Mouse (Mus musculus): Measurements from ENCODE around the gene Ctcf. TPM values are rescaled to one million over a fixed set of nuclear protein-coding genes. Genes with fewer than 3 reads are reported as not detected.

The Ctcf gene
- polyA plus RNA-seq, 1 experiment from 2014 or later: 55.3 TPM

DNA sequence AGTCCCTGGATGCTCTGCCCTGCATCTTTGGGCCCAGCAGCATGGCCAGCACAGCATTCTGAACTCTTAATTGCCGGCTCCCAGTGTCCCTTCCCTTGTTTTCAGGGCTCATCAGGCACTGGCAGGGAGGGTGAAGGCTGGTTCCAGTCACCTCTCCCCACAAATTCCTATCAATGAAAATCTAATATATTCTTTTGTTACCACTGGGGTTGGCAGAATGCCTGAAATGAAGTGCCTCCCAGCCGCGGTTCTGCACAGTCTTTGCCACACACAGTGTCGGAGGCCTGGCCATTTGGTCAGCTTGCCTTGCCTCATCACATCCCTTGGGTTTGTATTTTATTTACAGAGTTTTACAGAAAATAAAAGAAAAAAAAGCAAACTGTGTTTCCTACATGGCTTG is 14.5 kb upstream of the Ctcf start:
- Histone ChIP-seq H3K4me1 (ENCODE audit: control insufficient read depth, low read depth, low read length) (peaks cover 7% of the 10 kb centered on the region), H3K36me3 (ENCODE audit: control insufficient read depth, insufficient read depth) (peaks cover 7% of the 10 kb centered on the region), H3K4me3 (ENCODE audit: low read depth, low read length) (no peak overlapping the region), H3K9ac (ENCODE audit: low read depth, low read length) (no peak overlapping the region), H3K9me3 (replicated peaks; ENCODE audit: control insufficient read depth, low read length) (no peaks in the 10 kb centered on the region), H3K27me3 (ENCODE audit: control insufficient read depth, insufficient read depth, low read depth, low read length) (no peaks in the 10 kb centered on the region), H3K27ac (ENCODE audit: low read length) (no peak overlapping the region), H3K4me2 (ENCODE audit: low read depth, low read length) (no peak overlapping the region)
- 82% methylated on average over 4 of the region's 4 CpGs for WGBS (ENCODE audit: insufficient replicate concordance)
- ATAC-seq (ENCODE audit: low read depth): no peak

DNA sequence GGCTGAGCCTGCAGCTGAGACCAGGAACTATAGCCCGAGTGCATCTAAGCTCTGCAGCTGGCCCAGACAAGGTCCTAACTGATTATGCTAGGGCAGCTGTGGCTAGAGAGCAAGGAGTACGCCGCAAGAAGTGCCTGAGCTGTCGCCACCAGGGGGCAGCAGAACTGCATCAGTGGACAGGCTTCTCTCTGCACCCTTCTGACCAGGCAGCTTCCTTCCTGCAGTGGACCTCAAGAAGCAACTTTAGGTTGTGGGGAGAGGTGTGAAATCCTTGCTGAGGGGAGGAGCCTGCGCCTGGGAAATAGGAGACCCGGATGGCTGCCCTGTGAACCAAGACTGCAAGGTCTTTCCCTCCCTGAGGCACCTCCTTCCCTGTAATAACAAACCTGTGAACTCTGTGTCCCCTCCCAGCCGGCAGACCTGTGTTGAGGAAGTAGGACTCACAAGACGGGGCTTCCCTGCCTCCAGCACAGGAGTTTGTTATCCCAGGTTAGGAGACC is 13.9 kb upstream of the Ctcf start:
- peaks cover 7% of the 10 kb centered on the region for H3K4me1 ChIP-seq (ENCODE audit: control insufficient read depth, low read depth, low read length)
- WGBS (ENCODE audit: insufficient replicate concordance): 6% methylated on average over 8 of the region's 8 CpGs
- H3K36me3 ChIP-seq (ENCODE audit: control insufficient read depth, insufficient read depth): peaks cover 3% of the 10 kb centered on the region; the same call in 1 of the 2 replicates
- H3K4me2 ChIP-seq (ENCODE audit: low read depth, low read length): no peak overlapping the region; the same call in 1 of the 2 replicates
- ATAC-seq (ENCODE audit: low read depth): peak; percentile 87
- H3K4me3 ChIP-seq (ENCODE audit: low read depth, low read length): no peak overlapping the region
- H3K9ac ChIP-seq (ENCODE audit: low read depth, low read length): no peak overlapping the region; the same call in 1 of the 2 replicates
- H3K27ac ChIP-seq (ENCODE audit: low read length): peak overlapping the region; percentile 65; the same call in 1 of the 2 replicates
- H3K9me3 ChIP-seq (replicated peaks; ENCODE audit: control insufficient read depth, low read length): no peaks in the 10 kb centered on the region
- H3K27me3 ChIP-seq (ENCODE audit: control insufficient read depth, insufficient read depth, low read depth, low read length): no peaks in the 10 kb centered on the region

DNA sequence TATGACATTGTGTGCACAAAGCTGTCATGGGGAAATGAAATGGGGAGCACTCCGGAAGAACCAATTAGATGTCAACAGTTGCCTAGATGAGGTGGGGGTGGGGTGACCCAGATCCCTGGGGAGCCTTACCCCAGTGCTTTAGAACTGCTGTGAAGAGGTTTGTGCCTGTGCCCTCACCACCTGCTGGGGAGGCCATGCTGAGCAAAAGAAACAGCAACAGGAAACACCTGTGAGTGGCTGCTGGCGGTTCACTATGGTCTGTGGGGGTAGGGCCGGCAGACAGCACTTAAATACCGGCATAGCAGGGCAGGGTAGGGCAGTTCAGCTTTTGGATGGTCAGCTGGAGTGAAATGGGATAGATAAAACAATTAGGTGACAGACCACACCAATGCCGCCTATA is 13.2 kb upstream of the Ctcf start:
- Histone ChIP-seq H3K27me3 (ENCODE audit: control insufficient read depth, insufficient read depth, low read depth, low read length) (no peaks in the 10 kb centered on the region), H3K4me1 (ENCODE audit: control insufficient read depth, low read depth, low read length) (peaks cover 7% of the 10 kb centered on the region), H3K4me2 (ENCODE audit: low read depth, low read length) (no peak overlapping the region), H3K4me3 (ENCODE audit: low read depth, low read length) (no peak overlapping the region), H3K27ac (ENCODE audit: low read length) (peak overlapping the region; percentile 65; the same call in 1 of the 2 replicates), H3K36me3 (ENCODE audit: control insufficient read depth, insufficient read depth) (peaks cover 3% of the 10 kb centered on the region; the same call in 1 of the 2 replicates), H3K9ac (ENCODE audit: low read depth, low read length) (no peak overlapping the region; the same call in 1 of the 2 replicates), H3K9me3 (replicated peaks; ENCODE audit: control insufficient read depth, low read length) (no peaks in the 10 kb centered on the region)
- ATAC-seq (ENCODE audit: low read depth): no peak
- 26% methylated on average over 5 of the region's 5 CpGs for WGBS (ENCODE audit: insufficient replicate concordance)

DNA sequence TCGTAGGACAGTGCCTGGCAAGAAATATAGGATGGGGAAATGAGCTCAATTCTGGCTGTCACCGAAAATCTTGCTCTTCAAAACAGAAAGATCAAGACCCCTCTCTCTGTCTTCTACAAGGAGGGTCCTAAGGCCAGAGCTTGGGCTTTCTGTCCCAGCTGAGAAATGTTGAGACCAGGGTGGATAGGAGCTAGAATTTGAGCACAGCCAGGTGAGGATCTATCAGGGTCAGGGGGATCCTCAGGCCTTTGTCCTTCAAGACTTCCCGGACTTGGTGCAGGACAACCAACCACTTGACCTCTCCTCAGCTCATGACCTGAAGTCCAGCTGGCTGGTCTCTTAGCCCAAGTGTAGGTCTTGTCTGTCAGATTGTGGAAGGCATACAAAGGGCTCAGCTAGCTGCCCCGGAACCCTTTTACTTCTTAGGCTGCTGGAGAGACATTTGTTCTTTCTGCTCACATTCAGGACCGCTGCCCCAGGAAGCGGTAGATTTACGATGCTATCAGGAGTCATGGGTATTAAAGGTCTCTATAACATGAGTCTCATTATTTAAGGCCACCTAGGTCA is 12.6 kb upstream of the Ctcf start:
- peaks cover 7% of the 10 kb centered on the region for H3K4me1 ChIP-seq (ENCODE audit: control insufficient read depth, low read depth, low read length)
- H3K4me2 ChIP-seq (ENCODE audit: low read depth, low read length): no peak overlapping the region
- H3K4me3 ChIP-seq (ENCODE audit: low read depth, low read length): no peak overlapping the region
- no peak overlapping the region for H3K9ac ChIP-seq (ENCODE audit: low read depth, low read length)
- WGBS (ENCODE audit: insufficient replicate concordance): 58% methylated on average over 7 of the region's 7 CpGs
- H3K27me3 ChIP-seq (ENCODE audit: control insufficient read depth, insufficient read depth, low read depth, low read length): no peaks in the 10 kb centered on the region
- no peaks in the 10 kb centered on the region for H3K9me3 ChIP-seq (replicated peaks; ENCODE audit: control insufficient read depth, low read length)
- no peak overlapping the region for H3K27ac ChIP-seq (ENCODE audit: low read length)
- ATAC-seq (ENCODE audit: low read depth): no peak
- H3K36me3 ChIP-seq (ENCODE audit: control insufficient read depth, insufficient read depth): peaks cover 3% of the 10 kb centered on the region; the same call in 1 of the 2 replicates

DNA sequence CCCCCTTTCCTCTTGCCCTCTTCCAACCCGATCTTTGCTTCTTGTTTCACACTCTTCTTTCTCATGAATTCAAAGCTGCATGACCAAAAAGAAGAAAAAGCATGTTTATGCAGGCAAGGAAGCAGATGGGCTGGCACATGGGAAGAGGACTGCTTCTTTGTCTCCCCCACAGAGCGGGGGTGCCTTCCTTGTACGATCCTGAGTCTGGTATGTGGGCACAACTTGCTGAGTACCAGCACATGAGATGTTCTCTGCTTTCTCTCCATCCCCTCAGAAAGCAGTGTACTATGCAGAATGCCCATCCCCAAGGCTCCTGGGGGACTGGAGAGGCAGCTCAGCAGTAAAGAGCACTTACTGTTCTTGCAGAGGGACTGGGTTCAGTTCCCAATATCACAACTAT is 12.0 kb upstream of the Ctcf start:
- H3K36me3 ChIP-seq (ENCODE audit: control insufficient read depth, insufficient read depth): peaks cover 3% of the 10 kb centered on the region; the same call in 1 of the 2 replicates
- peaks cover 7% of the 10 kb centered on the region for H3K4me1 ChIP-seq (ENCODE audit: control insufficient read depth, low read depth, low read length)
- no peak for ATAC-seq (ENCODE audit: low read depth)
- no peaks in the 10 kb centered on the region for H3K9me3 ChIP-seq (replicated peaks; ENCODE audit: control insufficient read depth, low read length)
- H3K27me3 ChIP-seq (ENCODE audit: control insufficient read depth, insufficient read depth, low read depth, low read length): no peaks in the 10 kb centered on the region
- WGBS (ENCODE audit: insufficient replicate concordance): 42% methylated on average over 3 of the region's 3 CpGs
- no peak overlapping the region for H3K4me3 ChIP-seq (ENCODE audit: low read depth, low read length)
- no peak overlapping the region for H3K9ac ChIP-seq (ENCODE audit: low read depth, low read length)
- no peak overlapping the region for H3K4me2 ChIP-seq (ENCODE audit: low read depth, low read length)
- H3K27ac ChIP-seq (ENCODE audit: low read length): no peak overlapping the region

DNA sequence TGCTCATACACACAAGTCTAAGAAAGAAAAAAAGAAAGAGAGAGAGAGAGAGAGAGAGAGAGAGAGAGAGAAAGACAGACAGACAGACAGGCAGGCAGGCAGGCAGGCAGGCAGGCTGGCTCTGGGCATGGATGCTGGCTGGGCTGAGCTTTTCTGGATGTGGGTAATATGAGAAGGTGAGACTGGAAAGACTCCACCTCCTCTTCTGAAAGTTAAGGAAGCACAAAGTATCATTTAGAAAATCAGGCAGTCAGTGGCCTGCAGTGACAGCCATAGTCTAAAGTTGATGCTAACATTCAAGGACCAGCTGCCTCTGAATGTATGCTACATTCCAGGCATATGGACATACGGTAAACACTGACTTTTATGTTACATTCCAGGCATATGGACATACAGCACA is 11.5 kb upstream of the Ctcf start:
- 67% methylated on average over 1 of the region's 1 CpGs for WGBS (ENCODE audit: insufficient replicate concordance)
- Histone ChIP-seq H3K9me3 (replicated peaks; ENCODE audit: control insufficient read depth, low read length) (no peaks in the 10 kb centered on the region), H3K4me2 (ENCODE audit: low read depth, low read length) (no peak overlapping the region), H3K27ac (ENCODE audit: low read length) (no peak overlapping the region), H3K4me3 (ENCODE audit: low read depth, low read length) (no peak overlapping the region), H3K4me1 (ENCODE audit: control insufficient read depth, low read depth, low read length) (peaks cover 7% of the 10 kb centered on the region), H3K27me3 (ENCODE audit: control insufficient read depth, insufficient read depth, low read depth, low read length) (no peaks in the 10 kb centered on the region), H3K36me3 (ENCODE audit: control insufficient read depth, insufficient read depth) (peaks cover 3% of the 10 kb centered on the region; the same call in 1 of the 2 replicates), H3K9ac (ENCODE audit: low read depth, low read length) (no peak overlapping the region)
- ATAC-seq (ENCODE audit: low read depth): no peak

DNA sequence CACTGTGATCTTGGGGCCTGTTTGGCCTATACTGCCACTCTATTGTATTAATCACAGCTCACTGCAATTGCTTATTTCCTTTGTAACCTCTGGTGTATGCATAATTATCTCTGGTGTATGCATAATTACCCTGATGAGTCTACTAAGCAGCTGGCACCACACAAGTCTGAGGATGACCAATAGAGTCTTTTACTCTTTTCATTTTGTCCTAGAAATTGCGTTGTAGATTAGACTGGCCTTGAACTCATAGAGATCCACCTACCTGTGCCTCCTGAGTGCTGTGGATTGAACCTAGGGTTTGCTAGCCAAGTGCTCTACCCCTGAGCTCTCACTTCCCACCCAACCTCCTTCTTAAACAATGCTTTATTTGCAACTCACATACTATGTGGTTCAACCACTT is 10.3 kb upstream of the Ctcf start:
- Histone ChIP-seq H3K9ac (ENCODE audit: low read depth, low read length) (no peak overlapping the region), H3K4me1 (ENCODE audit: control insufficient read depth, low read depth, low read length) (peaks cover 7% of the 10 kb centered on the region), H3K36me3 (ENCODE audit: control insufficient read depth, insufficient read depth) (peaks cover 2% of the 10 kb centered on the region; the same call in 1 of the 2 replicates), H3K4me3 (ENCODE audit: low read depth, low read length) (no peak overlapping the region), H3K4me2 (ENCODE audit: low read depth, low read length) (no peak overlapping the region), H3K9me3 (replicated peaks; ENCODE audit: control insufficient read depth, low read length) (no peaks in the 10 kb centered on the region), H3K27me3 (ENCODE audit: control insufficient read depth, insufficient read depth, low read depth, low read length) (no peaks in the 10 kb centered on the region), H3K27ac (ENCODE audit: low read length) (no peak overlapping the region)
- no peak for ATAC-seq (ENCODE audit: low read depth)
- 80% methylated on average over 1 of the region's 1 CpGs for WGBS (ENCODE audit: insufficient replicate concordance)

DNA sequence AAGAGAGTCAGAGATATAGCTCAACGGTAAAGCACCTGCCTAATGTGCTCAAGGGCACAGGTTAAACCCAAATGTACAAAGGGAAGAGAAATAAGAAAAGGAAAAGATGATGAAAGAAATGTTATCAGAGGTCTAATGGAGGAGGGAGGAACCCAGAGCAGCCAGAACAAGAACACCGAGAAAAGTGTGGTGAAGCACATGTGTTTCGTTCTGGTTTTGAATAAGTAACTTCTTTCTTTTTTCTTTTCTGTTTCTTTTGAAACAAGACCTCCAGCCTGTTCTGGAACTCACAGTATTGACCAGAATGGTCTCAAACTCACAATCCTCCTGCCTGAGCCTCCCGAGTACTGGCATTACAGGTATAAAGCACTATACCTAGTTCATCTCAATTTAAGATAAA is 7.0 kb upstream of the Ctcf start:
- Histone ChIP-seq H3K4me2 (ENCODE audit: low read depth, low read length) (no peak overlapping the region), H3K27ac (ENCODE audit: low read length) (no peak overlapping the region), H3K4me3 (ENCODE audit: low read depth, low read length) (no peak overlapping the region), H3K36me3 (ENCODE audit: control insufficient read depth, insufficient read depth) (no peaks in the 10 kb centered on the region), H3K9me3 (replicated peaks; ENCODE audit: control insufficient read depth, low read length) (no peaks in the 10 kb centered on the region), H3K9ac (ENCODE audit: low read depth, low read length) (no peak overlapping the region), H3K27me3 (ENCODE audit: control insufficient read depth, insufficient read depth, low read depth, low read length) (no peaks in the 10 kb centered on the region), H3K4me1 (ENCODE audit: control insufficient read depth, low read depth, low read length) (no peaks in the 10 kb centered on the region)
- no peak for ATAC-seq (ENCODE audit: low read depth)
- 76% methylated on average over 4 of the region's 4 CpGs for WGBS (ENCODE audit: insufficient replicate concordance)

DNA sequence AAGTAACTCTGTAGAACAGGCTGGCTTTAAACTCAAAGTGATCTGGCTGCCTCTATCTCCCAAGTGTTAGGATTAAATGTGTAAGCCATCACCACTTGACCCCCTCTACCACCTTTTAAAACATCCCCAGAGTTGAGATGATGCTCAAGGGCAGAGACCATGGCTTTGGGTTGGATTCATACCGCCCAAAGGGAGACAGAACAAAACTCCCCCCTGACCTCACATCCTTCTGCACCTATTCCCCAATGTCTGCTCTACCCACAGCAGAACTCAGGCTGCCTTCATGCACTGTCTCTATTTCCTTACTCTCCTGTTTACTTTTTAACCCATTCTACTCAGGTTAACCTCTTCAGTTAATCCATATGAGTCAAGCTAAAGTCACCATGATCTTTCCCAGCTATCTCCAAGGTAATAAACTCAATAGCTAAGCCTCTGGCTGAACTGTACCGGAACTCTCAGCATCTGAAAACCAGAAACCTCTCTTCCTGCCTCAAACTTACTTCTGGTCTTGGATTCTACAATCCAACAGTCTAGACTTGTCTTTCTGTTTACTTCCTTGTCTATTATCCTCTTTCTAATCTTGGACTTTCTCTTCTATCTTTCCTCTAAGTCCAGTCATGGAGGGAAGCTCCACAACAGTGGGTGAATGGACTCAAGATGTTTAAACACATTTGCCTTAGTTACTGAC is 1.5 kb upstream of the Ctcf start:
- 67% methylated on average over 2 of the region's 2 CpGs for WGBS (ENCODE audit: insufficient replicate concordance)
- Histone ChIP-seq H3K4me2 (ENCODE audit: low read depth, low read length) (peak overlapping the region; percentile 98), H3K9ac (ENCODE audit: low read depth, low read length) (no peak overlapping the region), H3K9me3 (replicated peaks; ENCODE audit: control insufficient read depth, low read length) (no peaks in the 10 kb centered on the region), H3K4me1 (ENCODE audit: control insufficient read depth, low read depth, low read length) (peaks cover 21% of the 10 kb centered on the region), H3K4me3 (ENCODE audit: low read depth, low read length) (peak overlapping the region; percentile 99), H3K27ac (ENCODE audit: low read length) (no peak overlapping the region), H3K27me3 (ENCODE audit: control insufficient read depth, insufficient read depth, low read depth, low read length) (no peaks in the 10 kb centered on the region), H3K36me3 (ENCODE audit: control insufficient read depth, insufficient read depth) (no peaks in the 10 kb centered on the region)
- ATAC-seq (ENCODE audit: low read depth): no peak
